15 mouse cellular contexts compared by ENCODE assay signal in genomic region chr10:59602891-59603290, GRCm38 (mm10). TPM values are rescaled to one million over a fixed set of nuclear protein-coding genes. Genes with fewer than 3 reads are reported as not detected.
DNase-seq lines count a peak whose midpoint lies in the region; ATAC-seq and TF ChIP-seq lines count a peak whose summit lies in the region.
"Had no signal": no experiment of that assay in that cellular context is flagged by ENCODE, and none has a peak within 500 bp of the region (broad histone marks: within the 10 kb centered on the region; RNA-seq: fewer than 3 reads in every experiment).

No protein-coding gene starts in this region.

- DNase-seq in adrenal gland, adult (ENCODE audit: inconsistent age in 2 of 2, low spot score in 1 of 2) = peak; percentile 59 to 76
- no peak for DNase-seq in adrenal gland, postnatal 25 days
- peak; percentile 21 for DNase-seq in hindbrain, postnatal 0 days (ENCODE audit: low spot score)
- no peak for DNase-seq in hindbrain, embryonic 11.5 days (ENCODE audit: low spot score)
- peak; percentile 25 for DNase-seq in Muller cell, postnatal 12 days (ENCODE audit: inconsistent ontology term)
- DNase-seq in cerebellum, postnatal 36 days = peak; percentile 52 to 61
- no peak for DNase-seq in retina, postnatal 1 day
- no peak for DNase-seq in thymus, postnatal 14 days
- DNase-seq: kidney, adult 18-20 months; liver, embryonic 13.5 days had no signal

- H3K9ac ChIP-seq in hindbrain, postnatal 0 days (replicated peaks; ENCODE audit: low read length) = no peak overlapping the region
- no peak overlapping the region for H3K9ac ChIP-seq in hindbrain, embryonic 11.5 days (ENCODE audit: low read depth, low read length)
- H3K9ac ChIP-seq: heart, embryonic 15.5 days; liver, embryonic 13.5 days had no signal

- no peak overlapping the region for H3K4me2 ChIP-seq in hindbrain, postnatal 0 days (ENCODE audit: low read depth, low read length)
- H3K4me2 ChIP-seq in hindbrain, embryonic 11.5 days (replicated peaks; ENCODE audit: low read depth, low read length) = no peak overlapping the region
- H3K4me2 ChIP-seq: heart, embryonic 15.5 days; liver, embryonic 13.5 days had no signal

- H3K9me3 ChIP-seq in hindbrain, postnatal 0 days (ENCODE audit: low read length) = no peaks in the 10 kb centered on the region
- no peaks in the 10 kb centered on the region for H3K9me3 ChIP-seq in hindbrain, embryonic 11.5 days (ENCODE audit: control insufficient read depth, low read length)
- H3K9me3 ChIP-seq: heart, embryonic 15.5 days; liver, embryonic 13.5 days had no signal

- H3K4me3 ChIP-seq in hindbrain, postnatal 0 days (ENCODE audit: low read length) = no peak overlapping the region
- no peak overlapping the region for H3K4me3 ChIP-seq in hindbrain, embryonic 11.5 days (ENCODE audit: low read depth, low read length)
- H3K4me3 ChIP-seq: heart, embryonic 15.5 days; liver, embryonic 13.5 days had no signal

- TF ChIP-seq CTCF in hindbrain, postnatal 0 days (IDR thresholded peaks at IDR 0.05; ENCODE audit: low read depth) = no peak

- no peaks in the 10 kb centered on the region for H3K36me3 ChIP-seq in hindbrain, postnatal 0 days (ENCODE audit: insufficient read depth, low read length)
- no peaks in the 10 kb centered on the region for H3K36me3 ChIP-seq in hindbrain, embryonic 11.5 days (ENCODE audit: control insufficient read depth, insufficient read depth, low read length)
- H3K36me3 ChIP-seq: heart, embryonic 15.5 days; liver, embryonic 13.5 days had no signal

- no peaks in the 10 kb centered on the region for H3K27me3 ChIP-seq in hindbrain, postnatal 0 days (ENCODE audit: insufficient read depth, low read length)
- H3K27me3 ChIP-seq in hindbrain, embryonic 11.5 days (ENCODE audit: control insufficient read depth, insufficient read depth, low read length) = no peaks in the 10 kb centered on the region
- H3K27me3 ChIP-seq: heart, embryonic 15.5 days; liver, embryonic 13.5 days had no signal

- H3K27ac ChIP-seq in hindbrain, postnatal 0 days = 0 out of 2 replicates have a peak overlapping the region, but pooled peaks have one; percentile 12
- H3K27ac ChIP-seq in hindbrain, embryonic 11.5 days (ENCODE audit: low read depth, low read length) = no peak overlapping the region
- H3K27ac ChIP-seq: heart, embryonic 15.5 days; liver, embryonic 13.5 days had no signal

- 50% methylated on average over 14 of the region's 14 CpGs for WGBS in hindbrain, postnatal 0 days
- WGBS in hindbrain, embryonic 11.5 days = 75% methylated on average over 14 of the region's 14 CpGs

- H3K4me1 ChIP-seq in hindbrain, postnatal 0 days (ENCODE audit: insufficient read depth, low read length) = peaks cover 9% of the 10 kb centered on the region; the same call in 1 of the 2 replicates
- no peaks in the 10 kb centered on the region for H3K4me1 ChIP-seq in hindbrain, embryonic 11.5 days (replicated peaks; ENCODE audit: control insufficient read depth, insufficient read depth, low read length)

- no peak for ATAC-seq in hindbrain, postnatal 0 days
- ATAC-seq in hindbrain, embryonic 11.5 days (ENCODE audit: low FRiP score) = no peak

RNA-seq across cellular contexts. Expression of gene Gm10322, which starts 13.0 kb away (rescaled TPM):
- not detected in 2 replicates for total RNA-seq in adrenal gland, postnatal 25 days (2021)
- not detected in 2 replicates for total RNA-seq in hindbrain, postnatal 0 days (2014; rRNA removed)
- polyA plus RNA-seq in hindbrain, postnatal 0 days (2015; fragmentation: Nextera tagmentation; extraction: Ambion mirVana) = not detected in 2 replicates
- polyA plus RNA-seq in hindbrain, embryonic 11.5 days (2014; fragmentation: Nextera tagmentation; extraction: Ambion mirVana) = not detected in 2 replicates
- total RNA-seq: common myeloid progenitor, adult 5-6 weeks; ES-E14; gastrocnemius, adult 18-20 months had no signal
- polyA plus RNA-seq: heart, embryonic 15.5 days; liver, embryonic 13.5 days; testis, adult 2 months had no signal

RNA-seq across cellular contexts. Expression of gene Mcu, which starts 13.6 kb away (rescaled TPM):
- 47.2 and 52.3 TPM in 2 replicates for total RNA-seq in adrenal gland, postnatal 25 days (2021)
- total RNA-seq in hindbrain, postnatal 0 days (2014; rRNA removed) = 27.5 and 33.4 TPM in 2 replicates
- polyA plus RNA-seq in hindbrain, postnatal 0 days (2015; fragmentation: Nextera tagmentation; extraction: Ambion mirVana) = 44.9 and 47.3 TPM in 2 replicates
- polyA plus RNA-seq in hindbrain, embryonic 11.5 days (2014; fragmentation: Nextera tagmentation; extraction: Ambion mirVana) = 21.8 and 24.7 TPM in 2 replicates

Comparison
In these comparisons a context has a peak if more than half of its experiments do, and no peak if none do; other contexts are left out.
1. DNase-seq: peak in adrenal gland, adult (2 of 2), hindbrain, postnatal 0 days (single experiment), Muller cell, postnatal 12 days (single experiment) and cerebellum, postnatal 36 days (2 of 2); none in adrenal gland, postnatal 25 days (single experiment), hindbrain, embryonic 11.5 days (single experiment), retina, postnatal 1 day (single experiment) and thymus, postnatal 14 days (single experiment).